Mouse (Mus musculus): ENCODE results near the gene Rgs6.

Gene Rgs6

GRCm38 (mm10) chr12:82640441-82640840 is 52.3 kb downstream of the Rgs6 start:
- no peak for DNase-seq (ENCODE audit: extremely low read depth, insufficient read length, low spot score)

GRCm38 (mm10) chr12:82647876-82648275 is 59.8 kb downstream of the Rgs6 start:
- DNase-seq (ENCODE audit: extremely low read depth, insufficient read length, low spot score): no peak

DNA sequence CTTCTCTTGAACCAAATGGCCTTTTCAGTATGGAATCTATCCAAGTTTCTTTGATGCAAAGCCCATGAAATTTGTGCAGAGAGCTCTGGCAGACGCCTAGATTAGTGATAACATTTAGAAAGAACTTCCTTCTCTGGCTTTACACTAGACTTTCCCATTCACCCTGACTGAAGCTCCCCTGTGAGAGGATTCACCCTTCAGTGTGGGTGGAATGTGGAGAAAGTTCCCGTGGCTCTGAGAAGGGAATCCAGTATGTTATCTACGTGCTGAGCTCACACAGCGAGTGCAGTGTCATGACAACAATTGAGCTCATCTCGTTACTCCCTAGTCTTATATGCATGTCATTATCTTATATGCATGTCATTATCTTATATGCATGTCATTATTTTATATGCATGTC is 61.9 kb downstream of the Rgs6 start:
- DNase-seq (ENCODE audit: extremely low read depth, insufficient read length, low spot score): no peak

GRCm38 (mm10) chr12:82664598-82664997 is 76.5 kb downstream of the Rgs6 start:
- DNase-seq (ENCODE audit: extremely low read depth, insufficient read length, low spot score): no peak

GRCm38 (mm10) chr12:82667441-82667840 is 79.3 kb downstream of the Rgs6 start:
- no peak for DNase-seq (ENCODE audit: extremely low read depth, insufficient read length, low spot score)

DNA sequence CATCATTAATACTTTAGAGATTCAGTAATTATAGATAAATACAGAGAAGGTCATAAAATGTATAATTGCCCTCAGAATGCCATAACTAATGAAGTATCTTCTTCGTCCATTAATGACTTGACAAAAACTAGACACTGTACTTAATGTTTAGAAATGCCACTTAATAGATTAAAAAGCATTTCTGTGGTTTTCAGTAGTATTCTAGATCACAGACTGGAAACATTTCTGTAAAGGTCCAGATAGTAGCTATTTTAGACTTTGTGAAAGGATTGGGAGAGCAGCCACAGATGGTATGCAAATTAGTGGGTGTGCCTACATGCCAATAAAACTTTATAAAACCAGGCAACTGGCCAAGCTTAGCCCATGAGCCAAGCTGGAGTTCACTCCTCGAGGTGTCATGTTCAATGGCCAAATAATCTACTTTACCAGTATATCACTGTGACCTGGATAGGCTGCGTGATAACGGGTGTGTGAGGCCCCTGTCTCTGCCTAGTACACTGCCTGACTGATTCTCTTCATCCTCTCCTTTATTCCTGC is 82.2 kb downstream of the Rgs6 start:
- no peak for DNase-seq (ENCODE audit: extremely low read depth, insufficient read length, low spot score)

DNA sequence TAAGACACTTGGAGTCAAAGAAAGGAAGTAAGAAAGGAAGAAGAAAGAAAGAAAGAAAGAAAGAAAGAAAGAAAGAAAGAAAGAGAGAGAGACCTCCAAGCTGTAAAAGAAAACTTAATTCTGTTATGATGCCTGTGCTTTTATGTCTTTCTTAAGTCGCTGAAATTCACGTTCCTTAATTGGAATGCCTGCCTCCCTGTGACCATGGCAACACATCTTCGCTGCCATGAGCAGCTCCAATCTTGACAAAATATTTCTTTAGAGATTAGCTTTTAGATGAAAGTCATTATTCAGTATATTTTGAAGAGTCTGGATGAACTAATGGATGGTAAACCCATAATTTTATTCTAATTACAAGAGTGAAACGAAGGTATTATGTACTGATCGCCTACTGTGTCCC is 83.5 kb downstream of the Rgs6 start:
- DNase-seq (ENCODE audit: extremely low read depth, insufficient read length, low spot score): no peak

GRCm38 (mm10) chr12:82675137-82675536 is 87.0 kb downstream of the Rgs6 start:
- DNase-seq (ENCODE audit: extremely low read depth, insufficient read length, low spot score): no peak

- no peak for DNase-seq (ENCODE audit: extremely low read depth, insufficient read length, low spot score)
These were observed 98.9 kb downstream of the Rgs6 start for GRCm38 (mm10) chr12:82687015-82687414.

GRCm38 (mm10) chr12:82698886-82699527 is 110.9 kb downstream of the Rgs6 start:
- no peak for DNase-seq (ENCODE audit: extremely low read depth, insufficient read length, low spot score)

DNA sequence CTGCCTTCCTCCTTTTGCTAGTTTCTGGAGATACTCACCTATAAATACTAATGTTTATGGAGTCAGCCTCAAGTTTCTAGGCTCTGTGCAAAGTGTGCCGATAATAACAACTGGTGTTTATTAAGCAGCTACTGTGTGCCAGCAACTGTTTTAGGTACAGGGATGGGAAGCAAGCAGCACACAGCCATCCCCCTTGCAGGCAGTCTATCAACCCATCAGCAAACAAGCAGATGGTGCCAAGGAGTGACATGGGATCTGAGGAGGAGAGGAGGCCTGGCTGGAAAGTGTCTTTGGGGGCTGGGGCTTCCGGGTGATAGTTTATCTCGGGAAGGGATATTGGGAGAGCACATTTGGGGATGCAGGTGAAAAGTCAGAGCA is 111.4 kb downstream of the Rgs6 start:
- no peak for DNase-seq (ENCODE audit: extremely low read depth, insufficient read length, low spot score)

GRCm38 (mm10) chr12:82700241-82700640 is 112.1 kb downstream of the Rgs6 start:
- DNase-seq (ENCODE audit: extremely low read depth, insufficient read length, low spot score): no peak

DNA sequence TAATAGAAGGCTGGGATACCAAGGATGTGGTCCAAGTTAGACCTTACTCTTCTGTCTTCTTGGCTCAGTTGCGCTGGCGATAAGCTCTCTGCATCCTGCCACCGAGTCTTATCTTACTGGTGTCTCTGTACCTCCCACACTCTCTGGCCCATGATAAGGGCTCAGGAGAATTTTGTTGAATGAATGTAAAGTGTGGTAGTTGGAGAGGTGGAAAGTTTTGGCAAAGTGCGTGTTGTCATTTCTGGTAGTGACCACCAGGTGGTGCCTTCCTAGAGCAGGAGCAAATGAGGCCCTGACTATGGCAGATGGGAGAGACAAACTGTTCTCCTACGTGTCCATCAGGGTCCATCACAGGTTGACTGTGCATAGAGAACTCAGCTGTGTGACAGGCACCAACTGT is 112.7 kb downstream of the Rgs6 start:
- DNase-seq (ENCODE audit: extremely low read depth, insufficient read length, low spot score): no peak

GRCm38 (mm10) chr12:82701359-82701758 is 113.3 kb downstream of the Rgs6 start:
- no peak for DNase-seq (ENCODE audit: extremely low read depth, insufficient read length, low spot score)

DNA sequence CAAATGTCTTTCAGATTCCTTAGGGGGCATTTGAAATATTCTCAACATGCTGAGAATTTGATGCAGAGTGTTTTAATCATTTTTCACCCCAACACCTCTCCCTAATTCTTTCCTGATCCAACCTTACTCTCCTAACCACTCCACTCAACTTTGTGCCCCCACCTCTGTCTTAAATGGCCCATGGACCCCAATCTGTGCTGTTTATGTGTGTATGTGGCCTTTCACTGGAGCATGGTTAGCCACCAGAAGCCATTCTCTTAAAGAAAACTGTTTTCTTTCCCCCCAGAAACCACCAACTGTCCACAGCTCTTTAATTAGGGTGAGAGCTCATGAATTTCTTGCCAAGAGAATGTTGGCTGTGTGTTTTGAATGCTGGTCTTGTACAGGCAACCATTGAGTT is 122.3 kb downstream of the Rgs6 start:
- DNase-seq (ENCODE audit: extremely low read depth, insufficient read length, low spot score): no peak

DNA sequence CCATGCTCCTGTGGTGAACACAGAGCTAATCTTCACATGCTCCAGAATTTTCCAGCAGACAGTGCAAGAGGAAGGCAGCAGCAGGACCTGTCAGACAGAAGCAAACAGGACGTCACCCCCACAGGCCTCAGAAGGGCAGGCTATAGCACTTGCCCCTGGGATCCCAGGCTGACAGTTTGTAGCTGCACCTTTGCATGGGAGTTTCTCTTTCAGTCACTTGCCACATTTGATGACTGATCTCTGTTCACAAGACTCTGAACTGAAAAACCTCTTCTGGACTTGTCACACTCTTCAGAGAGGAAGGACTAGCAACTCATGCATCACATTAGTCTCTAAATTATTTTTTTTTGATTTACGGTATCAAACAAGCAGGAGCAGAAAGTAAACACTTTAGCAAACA is 126.2 kb downstream of the Rgs6 start:
- DNase-seq (ENCODE audit: extremely low read depth, insufficient read length, low spot score): no peak

- no peak for DNase-seq (ENCODE audit: extremely low read depth, insufficient read length, low spot score)
These were observed 135.0 kb downstream of the Rgs6 start for GRCm38 (mm10) chr12:82723017-82723540.

- DNase-seq (ENCODE audit: extremely low read depth, insufficient read length, low spot score): no peak
These were observed 138.2 kb downstream of the Rgs6 start for GRCm38 (mm10) chr12:82726255-82726654.

GRCm38 (mm10) chr12:82731587-82731986 is 143.5 kb downstream of the Rgs6 start:
- no peak for DNase-seq (ENCODE audit: extremely low read depth, insufficient read length, low spot score)

GRCm38 (mm10) chr12:82742955-82743354 is 154.9 kb downstream of the Rgs6 start:
- no peak for DNase-seq (ENCODE audit: extremely low read depth, insufficient read length, low spot score)

DNA sequence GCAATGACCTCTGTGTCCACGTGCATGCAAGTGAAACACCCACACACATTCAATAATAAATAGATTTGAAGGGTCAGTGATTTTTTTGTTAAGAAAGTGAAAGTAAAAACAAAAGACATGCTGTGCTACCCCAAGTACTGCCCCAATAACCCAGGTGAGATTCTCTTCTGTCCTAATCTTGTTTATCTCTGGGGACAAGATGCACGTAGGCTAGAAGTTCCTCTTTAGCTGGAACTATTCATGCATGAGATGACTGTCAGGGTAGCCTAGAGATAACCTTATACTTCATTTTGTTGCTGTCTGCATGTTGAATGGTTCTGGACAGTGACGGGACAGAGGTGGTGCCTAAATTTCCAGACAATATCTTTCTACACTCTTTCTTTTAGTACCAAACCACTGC is 155.9 kb downstream of the Rgs6 start:
- DNase-seq (ENCODE audit: extremely low read depth, insufficient read length, low spot score): no peak

DNA sequence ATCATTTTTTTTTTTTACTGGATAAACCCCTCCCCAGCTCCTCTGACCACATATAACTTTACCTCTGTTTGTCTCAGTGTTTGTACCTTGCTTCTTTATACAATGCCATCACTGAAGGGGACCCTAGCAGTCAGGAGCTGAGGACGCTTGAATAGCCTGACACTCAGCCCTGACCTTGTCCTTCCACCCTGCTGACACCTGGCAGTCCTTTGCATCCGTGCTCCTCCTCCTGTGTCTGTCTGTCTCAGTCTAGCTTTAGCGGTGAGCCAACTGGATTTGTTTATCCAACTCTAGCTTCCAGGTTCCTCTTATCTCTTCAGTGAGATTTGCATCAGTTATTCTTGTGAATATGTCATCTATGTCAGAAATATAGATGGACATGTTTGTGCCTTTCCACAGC is 156.7 kb downstream of the Rgs6 start:
- no peak for DNase-seq (ENCODE audit: extremely low read depth, insufficient read length, low spot score)

DNA sequence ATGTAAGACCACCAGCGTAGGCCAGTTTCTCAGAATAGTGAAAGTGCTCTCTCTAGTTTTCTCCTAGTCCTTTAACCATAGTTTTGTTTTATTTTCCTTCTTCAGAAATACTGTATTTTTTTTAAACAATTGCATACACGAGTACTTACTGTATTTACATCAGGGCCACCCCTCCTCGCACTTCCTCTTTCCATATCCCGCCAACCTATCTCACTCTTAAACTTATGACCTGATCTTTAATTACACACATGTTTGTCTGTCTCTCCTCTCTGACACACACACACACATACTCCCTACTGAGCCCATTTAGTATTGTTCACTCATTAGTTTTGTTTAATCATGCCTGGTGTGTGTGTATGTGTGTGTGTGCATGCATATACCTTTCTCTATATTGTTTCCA is 159.0 kb downstream of the Rgs6 start:
- no peak for DNase-seq (ENCODE audit: extremely low read depth, insufficient read length, low spot score)
